Mouse (Mus musculus): ENCODE data around the gene Astl.

DNA sequence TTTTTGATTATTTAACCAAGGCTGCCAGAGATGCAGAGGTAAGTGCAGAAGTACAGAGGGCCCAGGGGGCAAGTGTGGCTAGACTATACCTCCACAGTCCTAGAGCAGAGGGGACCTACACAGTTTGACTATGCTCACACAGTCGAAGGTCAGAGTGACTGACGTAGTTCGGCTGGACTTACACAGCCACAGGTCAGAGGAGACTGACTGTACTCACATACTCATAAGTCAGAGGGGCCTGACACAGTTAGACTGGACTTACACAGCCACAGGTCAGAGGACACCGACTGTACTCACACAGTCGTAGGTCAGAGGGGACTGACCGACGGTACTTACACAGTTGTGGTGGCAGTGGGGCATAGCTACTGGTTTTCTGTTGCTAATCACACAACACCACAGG, 60.3 kb downstream of the Astl start:
- TF ChIP-seq POLR2A (IDR thresholded peaks at IDR 0.05; ENCODE audit: control insufficient read depth, extremely low read depth, insufficient read depth, low read length, poor library complexity) (no peak), CTCF (IDR thresholded peaks at IDR 0.05; ENCODE audit: borderline replicate concordance, control insufficient read depth, extremely low read depth, insufficient read depth, low read length, poor library complexity) (no peak)

All from thymus, adult 2 months (tissue).